Mouse (Mus musculus): Measurements from ENCODE around the gene Itga2. TPM values are rescaled to one million over a fixed set of nuclear protein-coding genes. Genes with fewer than 3 reads are reported as not detected.
A peak's percentile ranks its signal among the peaks of the same experiment; 100 is the strongest.

Gene Itga2
- total RNA-seq, 4 experiments from 2014 or later: 0.17 to 0.97 (median 0.26) TPM

GRCm38 (mm10) chr13:114878667-114879066, 53.2 kb downstream of the Itga2 start:
- DNase-seq (ENCODE audit: low spot score in 2 of 2): no peak

- no peak for DNase-seq (ENCODE audit: low spot score in 2 of 2)
These were observed 55.8 kb downstream of the Itga2 start for GRCm38 (mm10) chr13:114876005-114876520.

- no peak for DNase-seq (ENCODE audit: low spot score in 2 of 2)
These were observed 57.2 kb downstream of the Itga2 start for GRCm38 (mm10) chr13:114874738-114875137.

DNA sequence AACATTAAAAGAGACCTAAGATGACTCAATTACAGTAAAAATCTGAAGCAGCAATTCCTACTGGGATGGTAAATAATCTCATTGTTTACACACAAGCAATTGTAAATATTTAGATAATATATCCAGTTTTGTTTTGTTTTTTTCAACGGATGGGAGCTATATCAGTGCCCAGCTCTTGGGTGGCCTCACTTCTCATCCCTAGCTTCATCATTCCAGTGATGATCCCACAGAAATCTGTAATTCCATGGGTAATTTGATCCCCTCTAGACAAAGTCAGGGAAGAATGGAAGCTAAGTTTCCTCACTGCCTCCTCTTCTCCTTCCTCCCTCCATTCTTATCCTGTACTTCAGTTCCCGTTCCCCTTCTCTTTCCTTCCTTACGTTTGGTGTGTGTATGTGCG, 74.4 kb downstream of the Itga2 start:
- DNase-seq (ENCODE audit: low spot score in 2 of 2): no peak

DNA sequence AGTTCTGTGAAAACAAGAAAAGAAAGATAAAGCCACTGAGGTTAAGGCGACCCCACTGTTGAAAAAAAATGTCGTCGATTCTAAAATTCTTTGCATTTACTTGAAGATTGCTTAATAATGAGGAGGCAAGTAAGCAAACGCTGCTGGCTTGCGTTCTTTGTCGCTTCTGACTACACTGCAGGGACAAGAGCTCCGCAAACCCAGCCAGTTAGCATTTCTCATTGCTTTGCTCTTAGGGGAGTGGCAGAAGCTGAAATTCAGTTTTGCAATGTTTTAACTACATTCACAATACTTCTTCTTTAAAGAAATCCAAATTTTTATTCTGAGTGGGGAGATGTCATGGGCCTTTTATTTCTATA, 75.7 kb downstream of the Itga2 start:
- DNase-seq (ENCODE audit: low spot score in 2 of 2): no peak

DNA sequence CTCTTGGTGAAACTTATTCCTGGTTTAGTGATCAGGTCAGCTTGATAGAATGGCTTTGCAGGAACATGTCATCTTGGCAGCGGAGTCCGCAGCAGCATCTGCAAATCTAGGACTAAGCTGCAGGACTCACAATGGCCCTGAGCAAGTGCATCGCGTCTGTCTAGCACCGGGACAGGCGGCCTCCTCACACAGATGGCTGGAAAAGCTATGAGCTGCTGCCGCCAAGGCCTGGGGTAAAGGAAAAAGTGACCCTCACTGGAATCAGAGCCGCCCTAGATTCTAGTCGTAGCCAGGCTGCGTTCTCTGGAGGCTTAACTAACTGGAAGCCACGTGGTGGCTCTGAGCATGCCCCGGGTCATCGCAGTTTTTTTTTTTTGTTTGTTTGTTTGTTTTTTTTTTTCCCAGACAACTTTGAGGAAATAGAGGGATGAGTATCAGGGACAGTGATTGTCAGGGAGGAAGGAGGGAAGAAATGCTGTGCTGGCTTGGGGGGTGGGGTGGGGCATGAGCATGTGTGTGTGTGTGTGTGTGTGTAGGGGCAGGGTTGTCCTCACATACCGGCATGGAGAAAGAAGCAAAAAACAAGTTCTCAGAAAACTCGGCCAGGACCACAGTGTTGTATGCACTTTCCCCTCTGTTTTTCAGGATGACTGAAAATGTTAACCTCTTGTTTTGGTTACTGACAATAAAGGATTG, 76.2 kb downstream of the Itga2 start:
- peak in 1 of 2 experiments; percentile 45 for DNase-seq (ENCODE audit: low spot score in 2 of 2)

DNA sequence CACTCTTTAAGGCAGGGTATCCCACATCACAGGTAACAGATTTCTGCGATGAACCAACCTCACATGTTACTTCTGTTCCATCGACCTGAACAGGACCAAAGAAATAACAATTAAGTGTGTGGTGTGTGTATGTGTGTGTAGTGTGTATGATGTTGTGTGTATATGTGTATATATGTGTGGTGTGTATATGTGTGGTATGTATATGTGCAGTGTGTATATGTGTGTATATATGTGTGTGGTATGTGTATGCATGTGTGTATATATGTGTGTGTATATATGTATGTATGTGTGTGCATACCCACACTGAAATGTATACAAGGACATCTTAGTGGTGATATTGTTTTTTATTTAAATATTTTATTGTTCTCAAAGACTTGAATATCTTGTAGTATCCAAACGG, 77.5 kb downstream of the Itga2 start:
- DNase-seq (ENCODE audit: low spot score in 2 of 2): no peak

DNA sequence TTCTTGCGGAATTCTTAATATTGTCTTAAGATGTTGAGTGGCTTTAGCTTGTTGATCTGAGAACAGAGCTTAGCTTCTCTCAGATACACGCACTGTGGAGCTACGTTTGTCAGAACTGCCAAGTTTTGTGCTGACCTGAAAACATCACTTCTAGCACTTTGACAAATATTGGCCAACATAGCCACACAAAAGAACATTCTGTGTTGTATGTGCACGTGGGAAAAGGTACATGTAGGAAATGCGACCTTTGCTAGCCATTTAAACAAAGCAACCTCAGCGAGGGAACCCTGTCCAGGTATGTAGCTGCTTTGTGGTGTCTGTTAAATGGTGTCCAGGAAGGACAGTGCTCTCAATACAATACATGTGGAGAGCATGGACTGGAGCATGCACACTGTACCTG, 77.9 kb downstream of the Itga2 start:
- no peak for DNase-seq (ENCODE audit: low spot score in 2 of 2)

DNA sequence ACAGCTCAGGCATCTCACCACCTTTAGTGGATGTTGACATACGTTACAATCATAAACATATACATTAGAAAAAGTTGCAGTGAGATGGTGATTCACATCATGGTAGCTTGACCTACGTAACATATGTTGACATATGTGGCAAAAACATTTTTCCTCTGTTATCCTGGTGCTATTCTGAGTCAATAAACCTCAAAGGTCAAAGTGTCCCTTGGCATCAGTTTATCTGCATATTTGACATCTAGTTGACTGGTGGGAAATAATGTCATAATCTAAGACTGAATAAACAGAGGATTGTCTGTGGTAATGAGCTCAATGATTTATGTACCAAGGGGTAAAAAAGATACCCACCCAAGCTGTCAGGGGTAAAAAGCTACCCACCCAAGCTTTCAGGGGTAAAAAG, 78.7 kb downstream of the Itga2 start:
- no peak for DNase-seq (ENCODE audit: low spot score in 2 of 2)

GRCm38 (mm10) chr13:114852264-114853111, 79.4 kb downstream of the Itga2 start:
- no peak for DNase-seq (ENCODE audit: low spot score in 2 of 2)

DNA sequence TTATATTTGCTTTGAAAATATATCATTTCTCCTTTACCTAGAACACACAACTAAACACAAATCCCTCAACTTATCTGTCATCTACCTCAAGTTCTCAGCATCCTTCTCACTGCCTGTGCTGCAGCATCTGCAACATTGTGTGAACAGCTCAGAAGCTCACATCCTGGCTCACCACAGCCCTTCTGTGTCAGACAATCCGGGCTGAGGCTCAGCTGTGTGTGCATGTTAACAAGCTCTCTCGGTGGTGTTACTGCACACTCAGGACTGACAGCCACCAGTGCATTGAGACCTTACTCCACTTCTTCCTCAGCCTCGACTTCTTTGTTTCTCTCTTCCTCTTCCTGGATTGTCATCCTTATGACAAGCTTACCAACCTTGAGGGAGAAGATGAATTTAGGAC, 83.0 kb downstream of the Itga2 start:
- DNase-seq (ENCODE audit: low spot score in 2 of 2): no peak

GRCm38 (mm10) chr13:114845804-114846203, 86.1 kb downstream of the Itga2 start:
- no peak for DNase-seq (ENCODE audit: low spot score in 2 of 2)

DNA sequence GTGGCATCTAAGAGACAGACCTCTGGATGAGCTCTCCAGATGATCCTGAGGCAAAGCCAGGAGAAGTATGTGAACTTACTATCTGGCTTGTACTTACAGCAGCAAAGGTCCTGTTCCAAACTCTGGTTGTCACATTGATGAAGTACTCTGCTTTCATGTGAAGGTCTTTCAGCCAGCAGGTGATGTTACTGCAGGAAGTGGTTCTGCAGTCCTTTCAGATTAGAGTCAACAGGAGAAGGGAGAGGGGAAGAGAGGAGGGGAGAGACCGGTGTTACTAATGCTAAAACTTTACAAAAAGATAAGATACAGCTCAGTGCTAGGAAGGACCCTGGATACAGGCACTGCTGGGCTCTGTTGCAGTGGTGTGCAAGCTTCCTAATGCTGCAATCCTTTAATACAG, 88.6 kb downstream of the Itga2 start:
- no peak for DNase-seq (ENCODE audit: low spot score in 2 of 2)

DNA sequence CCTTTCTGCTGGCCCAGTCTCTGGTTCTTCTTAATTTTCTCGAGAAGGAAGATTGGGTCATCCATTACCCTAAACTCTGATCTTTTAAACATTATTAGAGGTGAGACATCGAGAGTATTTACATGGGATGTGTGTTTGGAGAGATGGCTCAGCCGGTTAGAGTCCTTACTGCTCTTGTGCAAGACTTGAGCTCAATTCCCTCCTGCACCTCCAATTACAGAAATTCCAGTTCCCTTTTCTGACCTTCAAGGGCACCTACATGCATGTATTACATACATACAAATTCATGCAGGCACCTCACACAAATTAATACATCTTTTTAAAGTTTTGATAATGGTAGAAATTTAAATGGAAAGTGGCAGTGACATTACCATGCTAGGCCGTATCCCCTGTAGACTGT, 91.4 kb downstream of the Itga2 start:
- DNase-seq (ENCODE audit: low spot score in 2 of 2): no peak

- no peak for DNase-seq (ENCODE audit: low spot score in 2 of 2)
These were observed 92.8 kb downstream of the Itga2 start for GRCm38 (mm10) chr13:114839098-114839497.

DNA sequence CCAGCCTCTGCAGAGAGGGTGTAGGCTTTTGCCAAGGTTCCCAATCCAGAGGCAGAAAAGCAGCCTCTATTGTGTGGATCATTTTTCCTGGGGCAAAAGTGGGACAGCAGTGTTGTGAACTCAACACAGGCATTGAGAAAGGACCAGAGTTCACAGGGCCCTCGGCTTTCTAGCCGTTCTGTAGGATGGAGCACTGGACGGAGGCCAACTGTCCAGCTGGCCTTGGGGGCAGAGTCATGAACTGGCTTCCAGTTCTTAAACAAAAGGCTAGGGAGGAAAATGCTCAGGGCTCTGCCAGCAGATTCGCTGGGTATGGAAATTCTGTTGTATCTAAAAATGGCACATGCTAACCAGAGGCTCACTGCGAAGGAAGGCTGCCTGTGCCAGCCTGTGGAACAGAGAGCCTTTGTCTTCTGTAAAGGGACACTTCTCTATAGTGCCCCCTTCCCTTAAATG, 93.3 kb downstream of the Itga2 start:
- DNase-seq (ENCODE audit: low spot score in 2 of 2): peak in 1 of 2 experiments; percentile 10

- no peak for DNase-seq (ENCODE audit: low spot score in 2 of 2)
These were observed 94.8 kb downstream of the Itga2 start for GRCm38 (mm10) chr13:114837061-114837460.

DNA sequence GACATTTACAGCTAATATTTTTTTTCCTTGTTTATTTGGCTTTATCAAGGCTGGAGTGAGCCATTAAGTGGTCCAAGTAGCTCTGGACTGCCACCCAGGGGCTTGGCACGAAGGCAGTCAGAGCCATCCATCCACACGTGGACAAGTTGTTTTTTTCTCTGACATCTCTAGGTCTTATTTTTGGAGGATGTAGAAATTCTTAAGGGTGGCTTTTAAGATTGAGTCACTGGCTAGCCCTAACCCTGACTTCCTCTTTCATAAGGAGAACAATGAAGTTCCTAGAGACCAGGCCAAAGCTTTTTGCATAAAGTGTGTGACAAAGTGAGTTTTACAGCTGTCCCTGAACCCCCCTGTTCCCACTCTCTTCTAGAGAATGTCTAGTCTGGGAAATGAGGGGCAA, 97.3 kb downstream of the Itga2 start:
- no peak for DNase-seq (ENCODE audit: low spot score in 2 of 2)

GRCm38 (mm10) chr13:114833351-114833750, 98.5 kb downstream of the Itga2 start:
- DNase-seq (ENCODE audit: low spot score in 2 of 2): no peak

GRCm38 (mm10) chr13:114832761-114833160, 99.1 kb downstream of the Itga2 start:
- no peak for DNase-seq (ENCODE audit: low spot score in 2 of 2)

- no peak for DNase-seq (ENCODE audit: low spot score in 2 of 2)
These were observed 100.5 kb downstream of the Itga2 start for GRCm38 (mm10) chr13:114831367-114831833.

DNA sequence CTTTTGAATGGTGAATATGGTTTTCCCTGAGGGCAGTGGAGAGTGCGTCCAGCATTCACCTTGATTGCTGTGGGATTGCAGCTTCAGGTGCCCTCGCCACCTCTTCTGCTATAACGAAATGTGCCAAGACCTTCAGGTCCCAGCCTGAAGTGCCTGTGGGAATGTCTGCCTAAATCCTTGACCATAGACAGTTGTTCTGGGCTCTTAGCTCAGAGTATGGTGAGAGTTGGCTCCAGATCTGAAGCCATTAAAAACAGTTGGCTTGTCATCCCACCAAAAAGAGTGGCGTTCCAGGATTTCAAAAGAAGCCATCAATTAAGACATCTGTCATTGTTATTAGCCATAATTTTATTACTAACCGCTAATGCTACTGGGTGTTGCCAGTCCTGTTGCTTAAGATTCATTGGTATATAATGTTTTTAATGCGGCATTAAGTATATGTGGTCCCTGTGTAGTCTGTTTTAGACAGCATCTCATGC, 106.5 kb downstream of the Itga2 start:
- DNase-seq (ENCODE audit: low spot score in 2 of 2): no peak

All from gastrocnemius, adult 8-10 months (tissue).